Mouse (Mus musculus): ENCODE data around the gene Ppm1a.
"Not testable (repeated sequence)": the region's sequence is repeated elsewhere in the genome, so short reads cannot be mapped to it uniquely, and the experiment has no call there.

Ppm1a gene

GRCm38 (mm10) chr12:72762502-72762901 is 5.2 kb downstream of the Ppm1a start:
- no peak for DNase-seq

GRCm38 (mm10) chr12:72763156-72763555 is 5.9 kb downstream of the Ppm1a start:
- no peak for DNase-seq

- DNase-seq: no peak
Observed at GRCm38 (mm10) chr12:72767809-72768208, 10.6 kb downstream of the Ppm1a start.

GRCm38 (mm10) chr12:72768230-72768629 is 11.0 kb downstream of the Ppm1a start:
- no peak for DNase-seq

- no peak for DNase-seq
Observed at GRCm38 (mm10) chr12:72769546-72770230, 12.4 kb downstream of the Ppm1a start.

GRCm38 (mm10) chr12:72771153-72771552 is 13.9 kb downstream of the Ppm1a start:
- DNase-seq: no peak

GRCm38 (mm10) chr12:72771711-72772110 is 14.5 kb downstream of the Ppm1a start:
- DNase-seq: no peak

- DNase-seq: no peak
Observed at GRCm38 (mm10) chr12:72773921-72774320, 16.7 kb downstream of the Ppm1a start.

GRCm38 (mm10) chr12:72777244-72777643 is 20.0 kb downstream of the Ppm1a start:
- DNase-seq: no peak

- DNase-seq: no peak
Observed at GRCm38 (mm10) chr12:72780136-72780535, 22.9 kb downstream of the Ppm1a start.

- DNase-seq: not testable (repeated sequence)
Observed at GRCm38 (mm10) chr12:72782786-72783185, 25.5 kb downstream of the Ppm1a start.

GRCm38 (mm10) chr12:72785183-72785930 is 28.1 kb downstream of the Ppm1a start:
- DNase-seq: no peak

- DNase-seq: no peak
Observed at GRCm38 (mm10) chr12:72786551-72786950, 29.3 kb downstream of the Ppm1a start.

GRCm38 (mm10) chr12:72786986-72787385 is 29.7 kb downstream of the Ppm1a start:
- DNase-seq: no peak

- DNase-seq: peak; percentile 42
Observed at GRCm38 (mm10) chr12:72790538-72790937, 33.3 kb downstream of the Ppm1a start.

GRCm38 (mm10) chr12:72792320-72793091 is 35.3 kb downstream of the Ppm1a start:
- no peak for DNase-seq

GRCm38 (mm10) chr12:72793983-72794382 is 36.7 kb downstream of the Ppm1a start:
- DNase-seq: no peak

- no peak for DNase-seq
Observed at GRCm38 (mm10) chr12:72809798-72810197, 52.5 kb downstream of the Ppm1a start.

- no peak for DNase-seq
Observed at GRCm38 (mm10) chr12:72811588-72811987, 54.3 kb downstream of the Ppm1a start.

GRCm38 (mm10) chr12:72820940-72821431 is 63.7 kb downstream of the Ppm1a start:
- DNase-seq: peak; percentile 12

GRCm38 (mm10) chr12:72821589-72821988 is 64.3 kb downstream of the Ppm1a start:
- no peak for DNase-seq

- DNase-seq: no peak
Observed at GRCm38 (mm10) chr12:72825656-72826055, 68.4 kb downstream of the Ppm1a start.

- no peak for DNase-seq
Observed at GRCm38 (mm10) chr12:72828846-72829556, 71.7 kb downstream of the Ppm1a start.

Measured in cerebellum, adult 8-10 months (tissue).